Mouse (Mus musculus): ENCODE data around the gene Tbx3.

The Tbx3 gene

GRCm38 (mm10) chr5:119670566-119671108 lies at the start of gene Tbx3:
Tbx3 (plus strand) TSS chr5:119670669.
- peak; percentile 63 to 70 for DNase-seq (ENCODE audit: low spot score in 2 of 2)

- DNase-seq (ENCODE audit: low spot score in 2 of 2) = no peak
Observed at GRCm38 (mm10) chr5:119622076-119622475, 48.4 kb upstream of the Tbx3 start.

- DNase-seq (ENCODE audit: low spot score in 2 of 2) = no peak
Observed at GRCm38 (mm10) chr5:119624554-119624953, 45.9 kb upstream of the Tbx3 start.

- DNase-seq (ENCODE audit: low spot score in 2 of 2) = no peak
Observed at GRCm38 (mm10) chr5:119625603-119626002, 44.9 kb upstream of the Tbx3 start.

- no peak for DNase-seq (ENCODE audit: low spot score in 2 of 2)
Observed at GRCm38 (mm10) chr5:119626154-119626553, 44.3 kb upstream of the Tbx3 start.

- peak; percentile 5 to 8 for DNase-seq (ENCODE audit: low spot score in 2 of 2)
Observed at GRCm38 (mm10) chr5:119626662-119627061, 43.8 kb upstream of the Tbx3 start.

- DNase-seq (ENCODE audit: low spot score in 2 of 2) = no peak
Observed at GRCm38 (mm10) chr5:119628100-119628499, 42.4 kb upstream of the Tbx3 start.

- DNase-seq (ENCODE audit: low spot score in 2 of 2) = no peak
Observed at GRCm38 (mm10) chr5:119628746-119629327, 41.6 kb upstream of the Tbx3 start.

GRCm38 (mm10) chr5:119633581-119633980 lies 36.9 kb upstream of the Tbx3 start:
- no peak for DNase-seq (ENCODE audit: low spot score in 2 of 2)

GRCm38 (mm10) chr5:119634861-119635260 lies 35.6 kb upstream of the Tbx3 start:
- no peak for DNase-seq (ENCODE audit: low spot score in 2 of 2)

GRCm38 (mm10) chr5:119638300-119638699 lies 32.2 kb upstream of the Tbx3 start:
- DNase-seq (ENCODE audit: low spot score in 2 of 2) = no peak

- DNase-seq (ENCODE audit: low spot score in 2 of 2) = no peak
Observed at GRCm38 (mm10) chr5:119641094-119641493, 29.4 kb upstream of the Tbx3 start.

- no peak for DNase-seq (ENCODE audit: low spot score in 2 of 2)
Observed at GRCm38 (mm10) chr5:119641714-119642113, 28.8 kb upstream of the Tbx3 start.

- DNase-seq (ENCODE audit: low spot score in 2 of 2) = no peak
Observed at GRCm38 (mm10) chr5:119646965-119647364, 23.5 kb upstream of the Tbx3 start.

- no peak for DNase-seq (ENCODE audit: low spot score in 2 of 2)
Observed at GRCm38 (mm10) chr5:119651135-119651965, 19.1 kb upstream of the Tbx3 start.

GRCm38 (mm10) chr5:119656354-119656753 lies 14.1 kb upstream of the Tbx3 start:
- DNase-seq (ENCODE audit: low spot score in 2 of 2) = no peak

GRCm38 (mm10) chr5:119656856-119657255 lies 13.6 kb upstream of the Tbx3 start:
- no peak for DNase-seq (ENCODE audit: low spot score in 2 of 2)

GRCm38 (mm10) chr5:119657362-119657761 lies 13.1 kb upstream of the Tbx3 start:
- DNase-seq (ENCODE audit: low spot score in 2 of 2) = no peak

GRCm38 (mm10) chr5:119657804-119658203 lies 12.7 kb upstream of the Tbx3 start:
- no peak for DNase-seq (ENCODE audit: low spot score in 2 of 2)

- DNase-seq (ENCODE audit: low spot score in 2 of 2) = no peak
Observed at GRCm38 (mm10) chr5:119658396-119658795, 12.1 kb upstream of the Tbx3 start.

- DNase-seq (ENCODE audit: low spot score in 2 of 2) = no peak
Observed at GRCm38 (mm10) chr5:119659041-119659440, 11.4 kb upstream of the Tbx3 start.

- no peak for DNase-seq (ENCODE audit: low spot score in 2 of 2)
Observed at GRCm38 (mm10) chr5:119660526-119661410, 9.7 kb upstream of the Tbx3 start.

Data from frontal cortex, postnatal 10 days (tissue).